Mouse (Mus musculus): ENCODE data around the gene Skap1. TPM values are rescaled to one million over a fixed set of nuclear protein-coding genes. Genes with fewer than 3 reads are reported as not detected.

The Skap1 gene
- polyA plus RNA-seq, 1 experiment = not detected

- no peak for TF ChIP-seq FLI1 (IDR thresholded peaks at IDR 0.05; ENCODE audit: low read length)
- TF ChIP-seq GATA1 (IDR thresholded peaks at IDR 0.05; ENCODE audit: borderline replicate concordance, low read length) = no peak
- H3K27me3 ChIP-seq (replicated peaks) = peaks cover 52% of the 10 kb centered on the region
- no peaks in the 10 kb centered on the region for H3K9me3 ChIP-seq
- no peaks in the 10 kb centered on the region for H3K36me3 ChIP-seq (replicated peaks; ENCODE audit: low read length)
- no peak overlapping the region for H3K4me3 ChIP-seq (replicated peaks)
- H3K4me1 ChIP-seq = peaks cover 4% of the 10 kb centered on the region; the same call in 1 of the 2 replicates
Observed at GRCm38 (mm10) chr11:96616792-96617191, 152.4 kb downstream of the Skap1 start.

- no peaks in the 10 kb centered on the region for H3K9me3 ChIP-seq
- no peaks in the 10 kb centered on the region for H3K36me3 ChIP-seq (replicated peaks; ENCODE audit: low read length)
- TF ChIP-seq FLI1 (IDR thresholded peaks at IDR 0.05; ENCODE audit: low read length) (no peak), GATA1 (IDR thresholded peaks at IDR 0.05; ENCODE audit: borderline replicate concordance, low read length) (no peak)
- no peak overlapping the region for H3K4me3 ChIP-seq (replicated peaks)
- H3K27me3 ChIP-seq (replicated peaks) = peaks cover 36% of the 10 kb centered on the region
- peaks cover 18% of the 10 kb centered on the region for H3K4me1 ChIP-seq
Observed at GRCm38 (mm10) chr11:96618789-96619445, 154.5 kb downstream of the Skap1 start.

- no peak overlapping the region for H3K4me3 ChIP-seq (replicated peaks)
- TF ChIP-seq GATA1 (IDR thresholded peaks at IDR 0.05; ENCODE audit: borderline replicate concordance, low read length) = no peak
- no peak for TF ChIP-seq FLI1 (IDR thresholded peaks at IDR 0.05; ENCODE audit: low read length)
- H3K9me3 ChIP-seq = no peaks in the 10 kb centered on the region
- H3K4me1 ChIP-seq = peaks cover 18% of the 10 kb centered on the region
- H3K36me3 ChIP-seq (replicated peaks; ENCODE audit: low read length) = no peaks in the 10 kb centered on the region
- H3K27me3 ChIP-seq (replicated peaks) = peaks cover 32% of the 10 kb centered on the region
Observed at GRCm38 (mm10) chr11:96619576-96619975, 155.2 kb downstream of the Skap1 start.

- TF ChIP-seq FLI1 (IDR thresholded peaks at IDR 0.05; ENCODE audit: low read length) (no peak), GATA1 (IDR thresholded peaks at IDR 0.05; ENCODE audit: borderline replicate concordance, low read length) (no peak)
- no peak overlapping the region for H3K4me3 ChIP-seq (replicated peaks)
- H3K4me1 ChIP-seq = peaks cover 18% of the 10 kb centered on the region
- no peaks in the 10 kb centered on the region for H3K36me3 ChIP-seq (replicated peaks; ENCODE audit: low read length)
- peaks cover 32% of the 10 kb centered on the region for H3K27me3 ChIP-seq (replicated peaks)
- no peaks in the 10 kb centered on the region for H3K9me3 ChIP-seq
Observed at GRCm38 (mm10) chr11:96620006-96620405, 155.6 kb downstream of the Skap1 start.

- Histone ChIP-seq H3K9me3 (no peaks in the 10 kb centered on the region), H3K27me3 (replicated peaks) (peaks cover 29% of the 10 kb centered on the region), H3K4me3 (replicated peaks) (no peak overlapping the region), H3K4me1 (peaks cover 18% of the 10 kb centered on the region), H3K36me3 (replicated peaks; ENCODE audit: low read length) (no peaks in the 10 kb centered on the region)
- TF ChIP-seq GATA1 (IDR thresholded peaks at IDR 0.05; ENCODE audit: borderline replicate concordance, low read length) (no peak), FLI1 (IDR thresholded peaks at IDR 0.05; ENCODE audit: low read length) (no peak)
Observed at GRCm38 (mm10) chr11:96620660-96621059, 156.3 kb downstream of the Skap1 start.

GRCm38 (mm10) chr11:96621167-96621566 lies 156.8 kb downstream of the Skap1 start:
- TF ChIP-seq GATA1 (IDR thresholded peaks at IDR 0.05; ENCODE audit: borderline replicate concordance, low read length) = no peak
- no peak for TF ChIP-seq FLI1 (IDR thresholded peaks at IDR 0.05; ENCODE audit: low read length)
- Histone ChIP-seq H3K9me3 (no peaks in the 10 kb centered on the region), H3K36me3 (replicated peaks; ENCODE audit: low read length) (no peaks in the 10 kb centered on the region), H3K4me3 (replicated peaks) (no peak overlapping the region), H3K4me1 (peaks cover 21% of the 10 kb centered on the region), H3K27me3 (replicated peaks) (peaks cover 27% of the 10 kb centered on the region)

GRCm38 (mm10) chr11:96622782-96623181 lies 158.4 kb downstream of the Skap1 start:
- Histone ChIP-seq H3K4me3 (replicated peaks) (peak overlapping the region; percentile 71), H3K9me3 (no peaks in the 10 kb centered on the region), H3K27me3 (replicated peaks) (peaks cover 35% of the 10 kb centered on the region), H3K4me1 (peaks cover 26% of the 10 kb centered on the region), H3K36me3 (replicated peaks; ENCODE audit: low read length) (no peaks in the 10 kb centered on the region)
- TF ChIP-seq FLI1 (IDR thresholded peaks at IDR 0.05; ENCODE audit: low read length) (no peak), GATA1 (IDR thresholded peaks at IDR 0.05; ENCODE audit: borderline replicate concordance, low read length) (no peak)

- no peaks in the 10 kb centered on the region for H3K9me3 ChIP-seq
- peaks cover 22% of the 10 kb centered on the region for H3K4me1 ChIP-seq
- H3K4me3 ChIP-seq (replicated peaks) = no peak overlapping the region
- no peak for TF ChIP-seq FLI1 (IDR thresholded peaks at IDR 0.05; ENCODE audit: low read length)
- no peak for TF ChIP-seq GATA1 (IDR thresholded peaks at IDR 0.05; ENCODE audit: borderline replicate concordance, low read length)
- H3K27me3 ChIP-seq (replicated peaks) = peaks cover 26% of the 10 kb centered on the region
- no peaks in the 10 kb centered on the region for H3K36me3 ChIP-seq (replicated peaks; ENCODE audit: low read length)
Observed at GRCm38 (mm10) chr11:96624436-96624835, 160.0 kb downstream of the Skap1 start.

- H3K9me3 ChIP-seq = no peaks in the 10 kb centered on the region
- no peak overlapping the region for H3K4me3 ChIP-seq (replicated peaks)
- H3K36me3 ChIP-seq (replicated peaks; ENCODE audit: low read length) = no peaks in the 10 kb centered on the region
- peaks cover 17% of the 10 kb centered on the region for H3K27me3 ChIP-seq (replicated peaks)
- TF ChIP-seq GATA1 (IDR thresholded peaks at IDR 0.05; ENCODE audit: borderline replicate concordance, low read length) = no peak
- no peak for TF ChIP-seq FLI1 (IDR thresholded peaks at IDR 0.05; ENCODE audit: low read length)
- H3K4me1 ChIP-seq = peaks cover 7% of the 10 kb centered on the region
Observed at GRCm38 (mm10) chr11:96629775-96630174, 165.4 kb downstream of the Skap1 start.

- Histone ChIP-seq H3K4me1 (peaks cover 5% of the 10 kb centered on the region), H3K9me3 (no peaks in the 10 kb centered on the region), H3K4me3 (replicated peaks) (no peak overlapping the region), H3K27me3 (replicated peaks) (peaks cover 14% of the 10 kb centered on the region), H3K36me3 (replicated peaks; ENCODE audit: low read length) (no peaks in the 10 kb centered on the region)
- TF ChIP-seq GATA1 (IDR thresholded peaks at IDR 0.05; ENCODE audit: borderline replicate concordance, low read length) (no peak), FLI1 (IDR thresholded peaks at IDR 0.05; ENCODE audit: low read length) (no peak)
Observed at GRCm38 (mm10) chr11:96631521-96631920, 167.1 kb downstream of the Skap1 start.

Measured in megakaryocyte, embryonic 14.5 days (primary cell).